Mouse (Mus musculus): ENCODE measurements around the gene Morf4l2. TPM values are rescaled to one million over a fixed set of nuclear protein-coding genes. Genes with fewer than 3 reads are reported as not detected.
"Not testable (repeated sequence)": the region's sequence is repeated elsewhere in the genome, so short reads cannot be mapped to it uniquely, and the experiment has no call there.

The Morf4l2 gene
- total RNA-seq, 2 experiments from 2014 or later = 374 to 393 TPM

- peak; percentile 21 to 58 for DNase-seq (ENCODE audit: extremely low spot score in 1 of 2, low spot score in 1 of 2)
Measured at GRCm38 (mm10) chrX:136707446-136708167, 35.9 kb downstream of the Morf4l2 start, which contains the start of gene Tceal1. Gene Tceal1 (plus strand): TSS chrX:136707982.

DNA sequence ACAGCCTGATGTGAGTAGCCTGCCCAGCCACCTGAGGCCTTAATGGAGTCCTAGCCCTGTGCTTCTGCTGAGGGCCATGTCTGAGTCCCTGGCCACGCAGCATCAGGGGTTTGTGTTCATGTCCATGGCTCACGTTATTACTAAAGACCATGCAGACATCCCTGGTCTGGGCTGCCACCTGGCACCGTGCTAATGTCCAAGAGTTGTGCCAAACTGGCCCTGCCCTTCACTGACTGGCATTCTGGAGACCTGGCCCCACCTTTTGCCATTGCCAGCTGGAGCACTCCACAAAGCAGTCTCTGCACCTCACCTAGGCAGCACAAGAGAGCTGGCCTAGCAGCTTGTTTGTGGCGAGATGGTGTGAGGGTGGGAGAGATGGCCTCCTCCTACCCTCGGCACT, 50.3 kb downstream of the Morf4l2 start:
- no peak for DNase-seq (ENCODE audit: extremely low spot score in 1 of 2, low spot score in 1 of 2)

- DNase-seq (ENCODE audit: extremely low spot score in 1 of 2, low spot score in 1 of 2) = no peak
Measured at GRCm38 (mm10) chrX:136692294-136692675, 51.2 kb downstream of the Morf4l2 start.

- DNase-seq (ENCODE audit: extremely low spot score in 1 of 2, low spot score in 1 of 2) = not testable (repeated sequence)
Measured at GRCm38 (mm10) chrX:136691606-136692293, 51.7 kb downstream of the Morf4l2 start.

Other genes starting within 250 kb of the Morf4l2 start
- not detected for gene Kir3dl1, start 225.7 kb downstream of the Morf4l2 start, total RNA-seq (2021)
- under 1 TPM in 1 of 2 experiments, not detected in 1; 0.19 TPM for gene Kir3dl2, start 199.6 kb downstream of the Morf4l2 start, total RNA-seq (2021)
- gene Tceal3, start 152.8 kb downstream of the Morf4l2 start, total RNA-seq (2021) = 100 to 1,000 TPM; 193 to 201 TPM
- 10 to 100 TPM; 14.5 to 16.0 TPM for gene Tceal1, start 35.7 kb downstream of the Morf4l2 start, total RNA-seq (2021)
- gene Glra4, start 36.5 kb upstream of the Morf4l2 start, total RNA-seq (2021) = under 1 TPM; 0.27 to 0.40 TPM
- gene Plp1, start 79.0 kb upstream of the Morf4l2 start, total RNA-seq (2021) = 1,000 to 10,000 TPM; 1,674 to 1,801 TPM
- 10 to 100 TPM; 21.8 to 28.9 TPM for gene Rab9b, start 125.1 kb upstream of the Morf4l2 start, total RNA-seq (2021)
- gene H2bfm, start 183.6 kb upstream of the Morf4l2 start, total RNA-seq (2021) = not detected
- 10 to 100 TPM; 17.6 to 28.4 TPM for gene Tmsb15b2, start 231.8 kb upstream of the Morf4l2 start, total RNA-seq (2021)
- 1 to 10 TPM; 4.3 to 5.1 TPM for gene Tmsb15l, start 233.2 kb upstream of the Morf4l2 start, total RNA-seq (2021)
- 1 to 10 TPM; 4.3 to 9.3 TPM for gene Tmsb15b1, start 233.2 kb upstream of the Morf4l2 start, total RNA-seq (2021)
- gene Zcchc18, start 249.5 kb upstream of the Morf4l2 start, total RNA-seq (2021) = 100 to 1,000 TPM; 243 to 253 TPM